Mouse (Mus musculus) liver, embryonic 13.5 days (tissue): ENCODE measurements around the gene Tgfb1i1. TPM values are rescaled to one million over a fixed set of nuclear protein-coding genes. Genes with fewer than 3 reads are reported as not detected.

Source experiments
- ATAC-seq: fragments of 200-750 bp; cut with Nextera tagmentation; 2 replicates; pipeline ENCODE4 v1.8.0; 2017; ENCODE audit warnings: low read depth, mild to moderate bottlenecking, moderate number of reproducible peaks, moderate library complexity
- DNase-seq: peaks from one replicate; pipeline ENCODE4 v3.0.0; 2022
- H3K27ac ChIP-seq: fragments of 300-500 bp; sonication (generic); 2 replicates; pipeline ENCODE4 v1.5.1; 2015; ENCODE audit warnings: moderate library complexity, mild to moderate bottlenecking, inconsistent platforms
- H3K27me3 ChIP-seq: fragments of 300-500 bp; sonication (generic); 2 replicates; pipeline ENCODE4 v1.6.1; 2015; ENCODE audit warnings: mild to moderate bottlenecking, inconsistent platforms
- H3K36me3 ChIP-seq: fragments of 300-500 bp; sonication (generic); 2 replicates; pipeline ENCODE4 v1.6.1; 2015; ENCODE audit warnings: mild to moderate bottlenecking, inconsistent platforms
- H3K4me1 ChIP-seq: fragments of 300-500 bp; sonication (generic); replicated peaks from 2 replicates; pipeline ENCODE4 v1.6.1; 2015; ENCODE audit warnings: inconsistent platforms
- H3K4me2 ChIP-seq: fragments of 300-500 bp; sonication (generic); 2 replicates; pipeline ENCODE4 v1.6.1; 2015; ENCODE audit warnings: inconsistent platforms, mild to moderate bottlenecking, moderate library complexity
- H3K4me3 ChIP-seq: fragments of 300-500 bp; sonication (generic); replicated peaks from 2 replicates; pipeline ENCODE4 v1.5.1; 2015; ENCODE audit warnings: mild to moderate bottlenecking, inconsistent platforms
- H3K9ac ChIP-seq: fragments of 300-500 bp; sonication (generic); 2 replicates; pipeline ENCODE4 v1.6.1; 2015; ENCODE audit warnings: mild to moderate bottlenecking, inconsistent platforms
- H3K9me3 ChIP-seq: fragments of 300-500 bp; sonication (generic); replicated peaks from 2 replicates; pipeline ENCODE4 v1.6.1; 2016; ENCODE audit warnings: inconsistent platforms
- WGBS: fragments of 180-500 bp; shearing (Covaris S2); methylation state at CpG from one replicate; pipeline ENCODE4 v1.1.7; 2015; ENCODE audit not compliant: insufficient replicate concordance; 5-methylcytosine and 5-hydroxymethylcytosine counted together
- polyA plus RNA-seq: library from polyadenylated mRNA; unstranded; fragments of >200 nt; fragmentation: Nextera tagmentation; extraction: Ambion mirVana; gene quantifications from 2 replicates; pipeline ENCODE4 v1.2.1, GENCODE M21; 2015

The Tgfb1i1 gene
- polyA plus RNA-seq, 1 experiment from 2014 or later: 14.3 TPM

DNA sequence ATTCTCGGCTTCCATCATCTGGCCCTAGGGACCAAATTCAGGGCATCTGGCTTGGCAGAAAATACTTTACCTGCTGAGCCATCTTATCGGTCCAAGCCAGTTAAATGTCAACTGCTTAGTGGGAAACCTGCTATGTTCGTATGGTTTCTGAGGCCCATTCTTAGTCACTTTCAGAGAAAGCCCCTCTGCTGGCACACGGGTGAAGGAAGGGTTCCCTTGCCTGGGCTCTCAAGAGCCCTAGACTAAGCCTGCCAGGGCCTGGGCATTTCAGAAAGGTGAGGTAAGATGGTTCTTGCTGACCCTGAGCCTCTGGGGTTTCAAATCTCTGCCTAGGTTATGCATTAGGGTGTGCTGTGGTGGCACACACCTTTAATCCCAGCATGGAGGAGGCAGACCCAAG lies 1.1 kb upstream of the Tgfb1i1 start:
- DNase-seq (no peak), ATAC-seq (no peak)
- Histone ChIP-seq H3K4me2 (no peak overlapping the region), H3K9ac (no peak overlapping the region), H3K9me3 (no peaks in the 10 kb centered on the region), H3K27ac (no peak overlapping the region), H3K4me3 (no peak overlapping the region), H3K27me3 (peaks cover 10% of the 10 kb centered on the region; the same call in 1 of the 2 replicates), H3K36me3 (peaks cover 48% of the 10 kb centered on the region), H3K4me1 (peaks cover 45% of the 10 kb centered on the region)
- 81% methylated on average over 4 of the region's 4 CpGs for WGBS

DNA sequence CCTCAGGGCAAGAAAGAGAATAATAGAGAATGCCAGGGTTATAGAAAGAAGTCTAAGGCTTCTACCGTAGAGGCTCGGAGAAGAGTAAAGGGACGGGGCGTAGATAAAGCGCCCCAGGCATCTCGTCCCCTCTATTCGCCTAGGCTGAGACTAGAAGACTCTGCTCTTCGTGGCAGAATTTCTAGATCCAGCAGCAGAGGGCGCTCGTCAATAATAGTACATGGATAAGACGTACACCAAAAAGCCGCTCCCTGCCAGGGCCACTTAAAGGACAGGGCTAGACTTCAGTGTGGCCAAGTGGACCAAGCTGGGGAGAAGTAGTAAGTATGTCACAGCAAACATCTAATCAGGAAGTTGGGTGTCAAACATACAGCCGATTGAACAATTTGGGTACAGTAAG lies 831 bp downstream of the Tgfb1i1 start:
- ATAC-seq: peak; percentile 88
- peak overlapping the region; percentile 73 for H3K9ac ChIP-seq

DNA sequence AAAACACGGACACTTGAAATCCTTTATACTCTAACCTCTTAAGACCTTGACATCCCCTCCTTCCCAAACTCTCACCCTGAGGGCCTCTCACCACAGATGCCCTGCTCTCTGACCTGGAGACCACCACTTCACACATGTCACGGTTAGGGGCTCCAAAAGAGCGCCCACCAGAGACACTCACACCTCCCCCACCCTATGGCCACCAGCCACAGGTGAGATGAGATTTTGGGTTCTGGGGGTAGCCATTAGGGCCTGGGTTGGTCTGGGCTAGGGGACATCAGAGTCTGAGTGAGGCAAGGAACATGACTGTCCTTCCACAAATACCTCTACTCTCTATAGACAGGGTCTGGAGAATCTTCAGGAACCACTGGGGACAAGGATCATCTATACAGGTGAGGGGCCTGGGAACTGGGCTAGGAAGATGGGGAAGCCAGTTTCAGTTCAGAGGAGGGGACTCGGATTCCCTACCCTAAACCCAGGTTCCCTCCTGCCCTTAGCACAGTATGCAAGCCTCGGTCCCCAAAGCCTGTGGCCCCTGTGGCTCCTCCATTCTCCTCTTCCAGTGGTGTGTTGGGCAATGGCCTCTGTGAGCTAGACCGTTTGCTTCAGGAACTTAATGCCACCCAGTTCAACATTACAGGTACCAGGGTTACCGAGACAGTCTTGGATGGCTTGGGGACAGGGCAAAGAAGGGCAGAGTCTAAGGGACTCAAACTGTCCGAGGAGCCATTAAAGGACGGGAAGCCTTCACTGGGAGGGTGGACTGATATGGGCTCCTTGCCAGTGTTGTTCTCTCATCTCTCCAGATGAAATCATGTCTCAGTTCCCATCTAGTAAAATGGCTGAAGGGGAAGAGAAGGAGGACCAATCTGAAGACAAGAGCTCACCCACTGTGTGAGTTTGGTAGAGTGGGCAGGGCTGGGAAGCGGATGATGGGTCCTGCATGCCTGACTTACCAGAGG lies 1.8 kb downstream of the Tgfb1i1 start:
- DNase-seq (no peak), ATAC-seq (no peak)
- Histone ChIP-seq H3K9ac (no peak overlapping the region), H3K4me2 (peak overlapping the region; percentile 86; the same call in 1 of the 2 replicates), H3K27ac (no peak overlapping the region), H3K36me3 (peaks cover 20% of the 10 kb centered on the region), H3K9me3 (no peaks in the 10 kb centered on the region), H3K4me1 (peaks cover 46% of the 10 kb centered on the region), H3K27me3 (peaks cover 31% of the 10 kb centered on the region), H3K4me3 (peak overlapping the region; percentile 61; the same call in 1 of the 2 replicates)
- 77% methylated on average over 10 of the region's 10 CpGs for WGBS

More for the DNA sequence above, 831 bp downstream of the Tgfb1i1 start:
- Histone ChIP-seq H3K4me2 (peak overlapping the region; percentile 86), H3K27ac (peak overlapping the region; percentile 58), H3K9me3 (no peaks in the 10 kb centered on the region), H3K36me3 (peaks cover 29% of the 10 kb centered on the region), H3K4me3 (peak overlapping the region; percentile 61), H3K4me1 (peaks cover 42% of the 10 kb centered on the region), H3K27me3 (peaks cover 22% of the 10 kb centered on the region)
- 1% methylated on average over 13 of the region's 13 CpGs for WGBS
- DNase-seq: peak; percentile 74

DNA sequence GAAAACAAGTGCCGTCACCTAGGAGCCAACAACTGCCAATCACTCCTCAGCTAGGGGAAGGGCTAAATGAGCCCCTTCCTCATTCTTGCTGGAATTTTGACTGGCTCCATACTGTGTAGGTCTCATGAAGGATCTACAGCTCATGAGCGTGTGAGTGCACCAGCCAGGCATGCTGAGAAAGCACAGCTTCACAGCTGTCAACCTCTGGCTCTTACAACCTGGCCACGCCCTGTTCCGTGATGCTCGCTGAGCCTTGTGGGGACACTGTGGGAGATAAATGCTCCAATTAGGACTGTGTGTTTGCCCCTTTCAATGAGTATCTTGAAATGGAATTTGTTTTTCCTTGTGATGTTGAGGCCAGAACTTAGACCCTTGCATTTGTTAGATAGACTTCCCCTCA lies 3.4 kb downstream of the Tgfb1i1 start:
- Histone ChIP-seq H3K4me2 (no peak overlapping the region), H3K4me3 (no peak overlapping the region), H3K36me3 (peaks cover 8% of the 10 kb centered on the region; the same call in 1 of the 2 replicates), H3K27me3 (peaks cover 40% of the 10 kb centered on the region), H3K4me1 (peaks cover 46% of the 10 kb centered on the region), H3K9ac (no peak overlapping the region), H3K27ac (no peak overlapping the region), H3K9me3 (no peaks in the 10 kb centered on the region)
- WGBS: 65% methylated on average over 5 of the region's 5 CpGs
- ATAC-seq: no peak
- DNase-seq: no peak

DNA sequence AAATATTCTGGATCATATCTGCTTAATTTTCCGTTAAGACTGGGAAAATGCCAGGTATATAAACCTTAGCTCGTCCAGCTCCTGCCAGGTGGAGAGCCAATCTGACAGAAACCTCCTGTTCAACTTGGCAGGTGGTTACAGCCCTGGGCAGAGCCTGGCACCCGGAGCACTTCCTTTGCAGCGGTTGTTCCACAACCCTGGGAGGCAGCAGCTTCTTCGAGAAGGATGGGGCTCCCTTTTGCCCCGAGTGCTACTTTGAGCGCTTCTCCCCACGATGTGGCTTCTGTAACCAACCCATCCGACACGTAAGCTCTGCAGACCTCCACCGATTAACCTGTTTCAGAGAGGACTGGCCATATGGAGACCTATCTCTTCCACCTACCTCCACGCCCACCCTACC lies 5.3 kb downstream of the Tgfb1i1 start:
- Histone ChIP-seq H3K4me1 (peaks cover 34% of the 10 kb centered on the region), H3K4me2 (no peak overlapping the region), H3K9me3 (no peaks in the 10 kb centered on the region), H3K9ac (no peak overlapping the region), H3K36me3 (no peaks in the 10 kb centered on the region), H3K4me3 (no peak overlapping the region), H3K27ac (no peak overlapping the region), H3K27me3 (peaks cover 52% of the 10 kb centered on the region)
- ATAC-seq: no peak
- DNase-seq: no peak
- WGBS: 66% methylated on average over 12 of the region's 12 CpGs

DNA sequence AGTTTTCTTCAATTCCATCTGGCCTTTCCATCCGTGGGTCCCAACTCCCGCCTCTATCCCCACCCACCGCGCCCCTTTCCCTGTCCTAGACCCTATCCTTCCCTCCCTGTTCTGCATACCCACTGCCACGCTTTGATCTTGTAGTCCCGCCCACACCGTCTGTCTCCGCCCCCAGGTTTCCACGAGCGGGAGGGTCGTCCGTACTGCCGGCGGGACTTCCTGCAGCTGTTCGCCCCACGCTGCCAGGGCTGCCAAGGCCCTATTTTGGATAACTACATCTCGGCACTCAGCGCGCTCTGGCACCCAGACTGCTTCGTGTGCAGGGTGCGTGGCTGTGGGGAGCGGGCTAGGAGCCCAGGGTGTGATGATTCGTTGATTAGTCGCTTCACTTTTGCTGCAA lies 6.0 kb downstream of the Tgfb1i1 start:
- no peak overlapping the region for H3K9ac ChIP-seq
- peak overlapping the region; percentile 47 for H3K4me2 ChIP-seq
- H3K4me3 ChIP-seq: no peak overlapping the region
- H3K27ac ChIP-seq: no peak overlapping the region
- H3K27me3 ChIP-seq: peaks cover 58% of the 10 kb centered on the region
- WGBS: 30% methylated on average over 24 of the region's 24 CpGs
- no peak for DNase-seq
- no peak for ATAC-seq
- H3K36me3 ChIP-seq: no peaks in the 10 kb centered on the region
- H3K9me3 ChIP-seq: no peaks in the 10 kb centered on the region
- peaks cover 30% of the 10 kb centered on the region for H3K4me1 ChIP-seq

DNA sequence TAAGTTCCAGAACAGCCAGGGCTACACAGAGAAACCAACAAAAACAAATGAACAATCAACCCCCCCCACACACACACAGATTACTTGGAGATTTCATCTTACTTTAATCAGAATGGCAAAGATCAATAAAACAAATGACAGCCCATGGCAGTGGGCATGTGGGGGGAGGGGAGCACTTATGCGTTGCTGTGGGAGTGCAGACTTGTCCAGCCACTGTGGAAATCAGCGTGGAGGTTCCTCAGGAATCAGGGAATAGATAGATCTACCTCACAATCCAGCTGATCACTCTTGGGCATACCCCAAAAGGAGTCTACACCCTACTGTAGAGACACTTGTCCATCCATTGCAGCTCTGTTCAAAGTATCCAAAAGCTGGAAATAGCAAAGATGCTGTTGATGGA lies 8.4 kb downstream of the Tgfb1i1 start:
- Histone ChIP-seq H3K4me1 (peaks cover 27% of the 10 kb centered on the region), H3K9ac (no peak overlapping the region), H3K27ac (no peak overlapping the region), H3K36me3 (no peaks in the 10 kb centered on the region), H3K4me3 (no peak overlapping the region), H3K9me3 (no peaks in the 10 kb centered on the region), H3K4me2 (no peak overlapping the region), H3K27me3 (peaks cover 66% of the 10 kb centered on the region)
- no peak for ATAC-seq
- 50% methylated on average over 2 of the region's 2 CpGs for WGBS
- DNase-seq: no peak

DNA sequence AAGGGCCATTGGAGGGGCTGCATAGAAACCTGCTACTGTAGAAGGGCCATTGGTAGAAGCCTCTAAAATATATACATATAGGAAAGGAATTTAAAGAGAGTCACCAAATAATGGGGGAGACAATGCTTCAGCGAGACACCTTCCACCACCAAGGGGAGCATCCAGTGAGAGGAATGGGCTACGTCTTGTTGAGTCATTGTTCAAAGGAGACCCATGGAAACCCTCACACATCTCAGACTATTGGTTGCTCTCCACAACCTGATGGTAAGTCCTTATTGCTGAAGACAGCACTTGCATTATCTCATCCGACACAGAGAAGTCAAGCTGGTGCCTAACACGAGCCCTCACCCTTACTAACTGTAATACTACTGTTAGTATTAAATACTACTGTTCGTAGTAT lies 9.1 kb downstream of the Tgfb1i1 start:
- ATAC-seq (no peak), DNase-seq (no peak)
- H3K9me3 ChIP-seq: no peaks in the 10 kb centered on the region
- H3K27me3 ChIP-seq: peaks cover 74% of the 10 kb centered on the region
- H3K9ac ChIP-seq: no peak overlapping the region
- peaks cover 27% of the 10 kb centered on the region for H3K4me1 ChIP-seq
- 70% methylated on average over 5 of the region's 5 CpGs for WGBS
- H3K27ac ChIP-seq: no peak overlapping the region
- no peaks in the 10 kb centered on the region for H3K36me3 ChIP-seq
- H3K4me2 ChIP-seq: no peak overlapping the region
- H3K4me3 ChIP-seq: no peak overlapping the region

DNA sequence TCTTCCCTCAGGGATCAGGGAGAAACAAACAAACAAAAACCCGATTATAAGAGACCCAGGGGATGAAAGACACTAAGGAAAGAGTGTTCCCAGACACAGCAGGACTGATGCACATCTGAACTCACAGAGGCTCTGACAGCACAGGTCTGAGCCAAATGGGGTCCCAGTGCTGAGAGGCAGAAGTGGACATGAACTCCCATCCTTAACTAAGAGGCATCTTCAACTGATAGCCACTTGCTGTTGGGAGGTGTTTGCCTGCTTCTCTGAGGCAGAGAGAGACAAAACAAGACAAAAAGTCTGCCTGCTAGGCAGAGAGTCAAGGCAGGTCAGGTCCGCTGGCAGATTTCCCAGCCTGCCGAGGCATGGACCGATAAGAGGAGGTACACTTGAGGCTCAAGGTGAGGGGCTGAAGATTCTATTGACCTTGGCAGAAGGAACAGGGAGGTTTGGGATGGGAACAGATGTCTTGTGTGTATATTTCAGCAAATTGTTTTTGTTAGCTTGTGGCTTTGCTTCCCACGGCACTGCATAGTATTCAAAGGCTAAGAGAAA lies 10.2 kb downstream of the Tgfb1i1 start:
- peaks cover 27% of the 10 kb centered on the region for H3K4me1 ChIP-seq
- H3K36me3 ChIP-seq: no peaks in the 10 kb centered on the region
- ATAC-seq (no peak), DNase-seq (no peak)
- no peak overlapping the region for H3K4me3 ChIP-seq
- no peak overlapping the region for H3K4me2 ChIP-seq
- 52% methylated on average over 5 of the region's 5 CpGs for WGBS
- H3K9ac ChIP-seq: no peak overlapping the region
- H3K9me3 ChIP-seq: no peaks in the 10 kb centered on the region
- no peak overlapping the region for H3K27ac ChIP-seq
- peaks cover 70% of the 10 kb centered on the region for H3K27me3 ChIP-seq

DNA sequence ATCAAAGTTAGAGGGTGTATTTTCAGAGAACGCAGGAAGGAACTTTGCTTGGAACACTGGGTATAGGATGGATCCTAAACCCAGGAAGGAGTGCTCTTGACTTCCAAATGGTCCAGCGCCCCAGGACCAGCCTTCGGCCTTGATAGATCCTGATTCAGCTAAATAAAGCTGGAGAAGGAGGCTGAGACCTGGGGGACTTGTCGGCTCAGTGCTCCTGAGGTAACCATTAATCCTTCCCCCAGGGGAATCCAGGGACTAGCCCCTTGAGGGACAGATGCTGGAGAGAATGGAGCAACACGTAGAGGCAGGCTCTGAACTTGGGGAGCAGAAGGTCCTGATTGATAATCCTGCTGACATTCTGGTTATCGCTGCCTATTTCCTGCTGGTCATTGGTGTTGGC lies 18.8 kb downstream of the Tgfb1i1 start, which contains the start of gene Slc5a2:
Gene Slc5a2, plus strand, starts transcription at position 247 of the 400 bp plus-strand sequence.
- no peak for DNase-seq
- ATAC-seq: no peak
- WGBS: 69% methylated on average over 6 of the region's 6 CpGs
- Histone ChIP-seq H3K4me2 (no peak within 1 kb of the TSS), H3K9ac (no peak within 1 kb of the TSS), H3K27ac (no peak within 1 kb of the TSS), H3K36me3 (no peaks in the 10 kb centered on the region), H3K27me3 (peaks cover 35% of the 10 kb centered on the region), H3K9me3 (no peaks in the 10 kb centered on the region), H3K4me3 (no peak within 1 kb of the TSS), H3K4me1 (peaks cover 20% of the 10 kb centered on the region)

DNA sequence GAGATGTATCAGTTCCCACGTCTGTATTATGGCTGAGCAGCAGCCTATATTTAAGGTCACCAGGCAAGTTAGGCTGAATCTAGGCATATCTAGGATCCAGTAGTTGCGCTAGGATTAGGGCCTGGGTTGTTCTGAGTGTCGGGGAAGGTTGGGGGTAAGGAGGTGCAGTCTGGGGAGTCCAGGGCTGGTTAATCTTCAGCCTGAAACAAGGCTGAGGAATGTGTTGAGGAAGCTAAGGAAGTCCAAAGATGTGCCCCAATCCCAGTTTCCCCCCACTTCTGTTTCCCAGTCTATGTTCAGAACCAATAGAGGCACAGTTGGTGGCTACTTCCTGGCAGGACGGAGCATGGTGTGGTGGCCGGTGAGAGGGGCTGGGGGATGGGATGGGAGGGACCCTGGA lies 19.4 kb downstream of the Tgfb1i1 start:
- no peak overlapping the region for H3K9ac ChIP-seq
- no peak overlapping the region for H3K27ac ChIP-seq
- H3K4me2 ChIP-seq: no peak overlapping the region
- peaks cover 5% of the 10 kb centered on the region for H3K36me3 ChIP-seq
- 65% methylated on average over 5 of the region's 5 CpGs for WGBS
- ATAC-seq (no peak), DNase-seq (no peak)
- H3K9me3 ChIP-seq: no peaks in the 10 kb centered on the region
- peaks cover 27% of the 10 kb centered on the region for H3K4me1 ChIP-seq
- no peak overlapping the region for H3K4me3 ChIP-seq
- H3K27me3 ChIP-seq: peaks cover 30% of the 10 kb centered on the region
